Mouse (Mus musculus) hindbrain, embryonic 10.5 days (tissue): ENCODE measurements at regions not wholly inside any gene's neighbourhood (a gene's known extent, or its start where the extent isn't known, plus 50 kb on each side); places are given as distances from the start of the nearest gene placed in this dataset.

Experiments
- DNase-seq: peaks from one replicate; pipeline ENCODE4 v3.0.0-alpha.2; 2017; ENCODE audit warnings: low spot score
- H3K27ac ChIP-seq: fragments of 300-500 bp; sonication (generic); 2 replicates; pipeline ENCODE4 v1.5.1; 2016; ENCODE audit warnings: mild to moderate bottlenecking, moderate library complexity
- H3K27me3 ChIP-seq: fragments of 300-500 bp; sonication (generic); 2 replicates; pipeline ENCODE4 v1.6.1; 2016; ENCODE audit warnings: mild to moderate bottlenecking; ENCODE audit not compliant: poor library complexity, insufficient read depth, severe bottlenecking
- H3K36me3 ChIP-seq: fragments of 300-500 bp; sonication (generic); 2 replicates; pipeline ENCODE4 v1.6.1; 2016; ENCODE audit warnings: mild to moderate bottlenecking, moderate library complexity
- H3K4me1 ChIP-seq: fragments of 300-500 bp; sonication (generic); replicated peaks from 2 replicates; pipeline ENCODE4 v1.6.1; 2016; ENCODE audit warnings: mild to moderate bottlenecking
- H3K4me3 ChIP-seq: fragments of 300-500 bp; sonication (generic); 2 replicates; pipeline ENCODE4 v1.5.1; 2016; ENCODE audit warnings: mild to moderate bottlenecking, moderate library complexity
- H3K9me3 ChIP-seq: fragments of 300-500 bp; sonication (generic); 2 replicates; pipeline ENCODE4 v1.6.1; 2016; ENCODE audit warnings: mild to moderate bottlenecking, moderate library complexity
- WGBS: fragments of 180-500 bp; shearing (Covaris S2); methylation state at CpG from one replicate; pipeline ENCODE4 v1.1.7; 2016; 5-methylcytosine and 5-hydroxymethylcytosine counted together

- peaks cover 14% of the 10 kb centered on the region; the same call in 1 of the 2 replicates for H3K27me3 ChIP-seq
- peak; percentile 46 for DNase-seq
- no peak overlapping the region for H3K4me3 ChIP-seq
- H3K36me3 ChIP-seq: no peaks in the 10 kb centered on the region
- no peak overlapping the region for H3K27ac ChIP-seq
- H3K9me3 ChIP-seq: no peaks in the 10 kb centered on the region
- H3K4me1 ChIP-seq: peaks cover 8% of the 10 kb centered on the region
- WGBS: 53% methylated on average over 7 of the region's 7 CpGs
Observed at GRCm38 (mm10) chr7:133487887-133488630, 113.9 kb downstream of the Tex36 start.

- 79% methylated on average over 8 of the region's 8 CpGs for WGBS
- no peaks in the 10 kb centered on the region for H3K9me3 ChIP-seq
- H3K27me3 ChIP-seq: no peaks in the 10 kb centered on the region
- H3K4me1 ChIP-seq: peaks cover 23% of the 10 kb centered on the region
- H3K4me3 ChIP-seq: no peak overlapping the region
- no peaks in the 10 kb centered on the region for H3K36me3 ChIP-seq
- DNase-seq: no peak
- no peak overlapping the region for H3K27ac ChIP-seq
Observed at GRCm38 (mm10) chr7:133484430-133484841, 117.5 kb downstream of the Tex36 start.

GRCm38 (mm10) chr7:133481529-133481928 is 120.4 kb downstream of the Tex36 start:
- H3K4me3 ChIP-seq: no peak overlapping the region
- H3K4me1 ChIP-seq: peaks cover 15% of the 10 kb centered on the region
- 66% methylated on average over 6 of the region's 6 CpGs for WGBS
- no peak overlapping the region for H3K27ac ChIP-seq
- H3K36me3 ChIP-seq: no peaks in the 10 kb centered on the region
- DNase-seq: no peak
- H3K27me3 ChIP-seq: no peaks in the 10 kb centered on the region
- 0 out of 2 replicates have a peak, but pooled peaks cover 3% of the 10 kb centered on the region for H3K9me3 ChIP-seq

GRCm38 (mm10) chr7:133479679-133480078 is 122.3 kb downstream of the Tex36 start:
- Histone ChIP-seq H3K36me3 (no peaks in the 10 kb centered on the region), H3K4me3 (no peak overlapping the region), H3K27me3 (no peaks in the 10 kb centered on the region), H3K4me1 (peaks cover 15% of the 10 kb centered on the region), H3K27ac (no peak overlapping the region), H3K9me3 (0 out of 2 replicates have a peak, but pooled peaks cover 3% of the 10 kb centered on the region)
- WGBS: 66% methylated on average over 7 of the region's 7 CpGs
- no peak for DNase-seq

GRCm38 (mm10) chr7:133477933-133478332 is 124.0 kb downstream of the Tex36 start:
- WGBS: 82% methylated on average over 5 of the region's 5 CpGs
- H3K27ac ChIP-seq: no peak overlapping the region
- H3K36me3 ChIP-seq: no peaks in the 10 kb centered on the region
- 0 out of 2 replicates have a peak, but pooled peaks cover 3% of the 10 kb centered on the region for H3K9me3 ChIP-seq
- H3K27me3 ChIP-seq: no peaks in the 10 kb centered on the region
- peaks cover 15% of the 10 kb centered on the region for H3K4me1 ChIP-seq
- H3K4me3 ChIP-seq: no peak overlapping the region
- DNase-seq: no peak

- 91% methylated on average over 6 of the region's 6 CpGs for WGBS
- Histone ChIP-seq H3K4me3 (no peak overlapping the region), H3K27ac (no peak overlapping the region), H3K36me3 (no peaks in the 10 kb centered on the region), H3K27me3 (no peaks in the 10 kb centered on the region), H3K9me3 (0 out of 2 replicates have a peak, but pooled peaks cover 3% of the 10 kb centered on the region), H3K4me1 (peaks cover 15% of the 10 kb centered on the region)
- DNase-seq: no peak
Observed at GRCm38 (mm10) chr7:133477221-133477620, 124.7 kb downstream of the Tex36 start.

- Histone ChIP-seq H3K27ac (no peak overlapping the region), H3K27me3 (no peaks in the 10 kb centered on the region), H3K9me3 (no peaks in the 10 kb centered on the region), H3K36me3 (no peaks in the 10 kb centered on the region), H3K4me3 (no peak overlapping the region), H3K4me1 (peaks cover 14% of the 10 kb centered on the region)
- 90% methylated on average over 5 of the region's 5 CpGs for whole genome bisulfite sequencing
- no peak for DNase-seq
Observed at GRCm38 (mm10) chr7:133471706-133472105, 130.3 kb downstream of the Tex36 start.

- H3K27me3 ChIP-seq: no peaks in the 10 kb centered on the region
- H3K36me3 ChIP-seq: no peaks in the 10 kb centered on the region
- H3K4me1 ChIP-seq: peaks cover 14% of the 10 kb centered on the region
- 73% methylated on average over 3 of the region's 3 CpGs for WGBS
- no peak for DNase-seq
- no peaks in the 10 kb centered on the region for H3K9me3 ChIP-seq
- H3K4me3 ChIP-seq: no peak overlapping the region
- no peak overlapping the region for H3K27ac ChIP-seq
Observed at GRCm38 (mm10) chr7:133470620-133470958, 131.4 kb downstream of the Tex36 start.

- no peaks in the 10 kb centered on the region for H3K36me3 ChIP-seq
- WGBS: 73% methylated on average over 6 of the region's 6 CpGs
- peaks cover 14% of the 10 kb centered on the region for H3K4me1 ChIP-seq
- H3K27ac ChIP-seq: no peak overlapping the region
- H3K9me3 ChIP-seq: no peaks in the 10 kb centered on the region
- H3K4me3 ChIP-seq: no peak overlapping the region
- H3K27me3 ChIP-seq: no peaks in the 10 kb centered on the region
- DNase-seq: no peak
Observed at GRCm38 (mm10) chr7:133469952-133470619, 131.9 kb downstream of the Tex36 start.

- Histone ChIP-seq H3K36me3 (no peaks in the 10 kb centered on the region), H3K27me3 (no peaks in the 10 kb centered on the region), H3K27ac (no peak overlapping the region), H3K4me3 (no peak overlapping the region), H3K4me1 (peaks cover 14% of the 10 kb centered on the region), H3K9me3 (no peaks in the 10 kb centered on the region)
- DNase-seq: no peak
- WGBS: 50% methylated on average over 3 of the region's 3 CpGs
Observed at GRCm38 (mm10) chr7:133469106-133469505, 132.9 kb downstream of the Tex36 start.

- H3K4me1 ChIP-seq: peaks cover 14% of the 10 kb centered on the region
- peaks cover 7% of the 10 kb centered on the region; the same call in 1 of the 2 replicates for H3K9me3 ChIP-seq
- no peaks in the 10 kb centered on the region for H3K36me3 ChIP-seq
- 28% methylated on average over 3 of the region's 3 CpGs for WGBS
- H3K4me3 ChIP-seq: no peak overlapping the region
- H3K27me3 ChIP-seq: no peaks in the 10 kb centered on the region
- DNase-seq: no peak
- H3K27ac ChIP-seq: peak overlapping the region; percentile 66
Observed at GRCm38 (mm10) chr7:133468346-133468745, 133.6 kb downstream of the Tex36 start.

GRCm38 (mm10) chr7:133467579-133467978 is 134.4 kb downstream of the Tex36 start:
- no peak overlapping the region for H3K27ac ChIP-seq
- 91% methylated on average over 3 of the region's 3 CpGs for WGBS
- DNase-seq: no peak
- H3K4me1 ChIP-seq: peaks cover 14% of the 10 kb centered on the region
- H3K4me3 ChIP-seq: no peak overlapping the region
- no peaks in the 10 kb centered on the region for H3K36me3 ChIP-seq
- H3K27me3 ChIP-seq: no peaks in the 10 kb centered on the region
- peaks cover 8% of the 10 kb centered on the region; the same call in 1 of the 2 replicates for H3K9me3 ChIP-seq

- no peak for DNase-seq
- Histone ChIP-seq H3K4me3 (no peak overlapping the region), H3K4me1 (peaks cover 20% of the 10 kb centered on the region), H3K27me3 (no peaks in the 10 kb centered on the region), H3K9me3 (peaks cover 8% of the 10 kb centered on the region; the same call in 1 of the 2 replicates), H3K36me3 (no peaks in the 10 kb centered on the region), H3K27ac (no peak overlapping the region)
- WGBS: 54% methylated on average over 7 of the region's 7 CpGs
Observed at GRCm38 (mm10) chr7:133459306-133459705, 142.7 kb downstream of the Tex36 start.
